Mouse (Mus musculus) hindbrain, embryonic 13.5 days (tissue): Measurements from ENCODE around the gene Rcan1. TPM values are rescaled to one million over a fixed set of nuclear protein-coding genes. Genes with fewer than 3 reads are reported as not detected.

ENCODE experiments used
- ATAC-seq: fragments of 200-750 bp; cut with Nextera tagmentation; 2 replicates; pipeline ENCODE4 v1.8.0; 2017; ENCODE audit warnings: moderate TSS enrichment; ENCODE audit not compliant: low FRiP score
- H3K27ac ChIP-seq: fragments of 300-500 bp; sonication (generic); 2 replicates; pipeline ENCODE4 v1.5.1; 2015; ENCODE audit warnings: inconsistent platforms, mild to moderate bottlenecking, moderate library complexity
- H3K27me3 ChIP-seq: fragments of 300-500 bp; sonication (generic); 2 replicates; pipeline ENCODE4 v1.6.1; 2015; ENCODE audit warnings: mild to moderate bottlenecking, inconsistent platforms
- H3K36me3 ChIP-seq: fragments of 300-500 bp; sonication (generic); 2 replicates; pipeline ENCODE4 v1.6.1; 2015; ENCODE audit warnings: mild to moderate bottlenecking, inconsistent platforms
- H3K4me1 ChIP-seq: fragments of 300-500 bp; sonication (generic); replicated peaks from 2 replicates; pipeline ENCODE4 v1.6.1; 2015; ENCODE audit warnings: inconsistent platforms
- H3K4me2 ChIP-seq: fragments of 300-500 bp; sonication (generic); 2 replicates; pipeline ENCODE4 v1.6.1; 2015; ENCODE audit warnings: inconsistent platforms, mild to moderate bottlenecking, moderate library complexity
- H3K4me3 ChIP-seq: fragments of 300-500 bp; sonication (generic); 2 replicates; pipeline ENCODE4 v1.5.1; 2015; ENCODE audit warnings: mild to moderate bottlenecking, inconsistent platforms
- H3K9ac ChIP-seq: fragments of 300-500 bp; sonication (generic); 2 replicates; pipeline ENCODE4 v1.6.1; 2015; ENCODE audit warnings: mild to moderate bottlenecking, inconsistent platforms
- H3K9me3 ChIP-seq: fragments of 300-500 bp; sonication (generic); 2 replicates; pipeline ENCODE4 v1.6.1; 2016; ENCODE audit warnings: inconsistent platforms
- WGBS: fragments of 180-500 bp; shearing (Covaris S2); methylation state at CpG from one replicate; pipeline ENCODE4 v1.1.7; 2015; 5-methylcytosine and 5-hydroxymethylcytosine counted together
- polyA plus RNA-seq: library from polyadenylated mRNA; unstranded; fragments of >200 nt; fragmentation: Nextera tagmentation; extraction: Ambion mirVana; gene quantifications from 2 replicates; pipeline ENCODE4 v1.2.1, GENCODE M21; 2015

The Rcan1 gene
- polyA plus RNA-seq, 1 experiment from 2014 or later, result 56.5 TPM

- Histone ChIP-seq H3K4me3 (no peak overlapping the region), H3K36me3 (peaks cover 15% of the 10 kb centered on the region; the same call in 1 of the 2 replicates), H3K27me3 (no peaks in the 10 kb centered on the region), H3K9ac (no peak overlapping the region), H3K27ac (no peak overlapping the region), H3K9me3 (no peaks in the 10 kb centered on the region), H3K4me2 (no peak overlapping the region), H3K4me1 (peaks cover 27% of the 10 kb centered on the region)
- no peak for ATAC-seq
- WGBS, result 95% methylated on average over 14 of the region's 14 CpGs
Measured at GRCm38 (mm10) chr16:92449080-92449479, 21.6 kb downstream of the Rcan1 start.

- Histone ChIP-seq H3K9ac (no peak overlapping the region), H3K36me3 (0 out of 2 replicates have a peak, but pooled peaks cover 7% of the 10 kb centered on the region), H3K27ac (no peak overlapping the region), H3K4me3 (no peak overlapping the region), H3K4me1 (peaks cover 38% of the 10 kb centered on the region), H3K9me3 (no peaks in the 10 kb centered on the region), H3K27me3 (no peaks in the 10 kb centered on the region), H3K4me2 (no peak overlapping the region)
- WGBS, result 67% methylated on average over 10 of the region's 10 CpGs
- no peak for ATAC-seq
Measured at GRCm38 (mm10) chr16:92445377-92445776, 25.3 kb downstream of the Rcan1 start.

- H3K9me3 ChIP-seq, result no peaks in the 10 kb centered on the region
- WGBS, result 70% methylated on average over 13 of the region's 13 CpGs
- H3K4me2 ChIP-seq, result no peak overlapping the region
- H3K4me1 ChIP-seq, result peaks cover 41% of the 10 kb centered on the region
- H3K27ac ChIP-seq, result no peak overlapping the region
- 0 out of 2 replicates have a peak, but pooled peaks cover 1% of the 10 kb centered on the region for H3K36me3 ChIP-seq
- no peak overlapping the region for H3K9ac ChIP-seq
- H3K4me3 ChIP-seq, result no peak overlapping the region
- ATAC-seq, result no peak
- no peaks in the 10 kb centered on the region for H3K27me3 ChIP-seq
Measured at GRCm38 (mm10) chr16:92443644-92444113, 27.0 kb downstream of the Rcan1 start.

DNA sequence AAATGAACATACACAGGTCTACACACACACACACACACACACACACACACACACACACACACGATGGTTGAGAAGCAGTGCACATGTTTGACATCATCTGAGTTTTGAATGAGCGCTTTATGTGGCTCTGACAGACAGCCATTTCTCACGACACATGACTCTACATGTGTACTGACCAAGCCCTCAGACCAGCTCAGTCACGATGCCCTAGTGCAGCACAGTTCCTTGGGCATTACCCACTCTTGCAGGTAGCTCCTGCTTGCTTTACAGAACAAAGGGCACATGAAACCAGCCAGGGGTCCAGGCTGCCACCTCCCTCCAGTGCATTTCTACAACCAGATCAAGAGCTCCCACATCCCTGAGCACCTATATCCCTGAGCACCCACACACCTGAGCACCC is 27.7 kb downstream of the Rcan1 start:
- H3K4me2 ChIP-seq, result no peak overlapping the region
- ATAC-seq, result no peak
- no peak overlapping the region for H3K27ac ChIP-seq
- H3K27me3 ChIP-seq, result no peaks in the 10 kb centered on the region
- no peak overlapping the region for H3K9ac ChIP-seq
- no peaks in the 10 kb centered on the region for H3K36me3 ChIP-seq
- H3K4me3 ChIP-seq, result no peak overlapping the region
- WGBS, result 89% methylated on average over 4 of the region's 4 CpGs
- H3K9me3 ChIP-seq, result no peaks in the 10 kb centered on the region
- peaks cover 45% of the 10 kb centered on the region for H3K4me1 ChIP-seq

DNA sequence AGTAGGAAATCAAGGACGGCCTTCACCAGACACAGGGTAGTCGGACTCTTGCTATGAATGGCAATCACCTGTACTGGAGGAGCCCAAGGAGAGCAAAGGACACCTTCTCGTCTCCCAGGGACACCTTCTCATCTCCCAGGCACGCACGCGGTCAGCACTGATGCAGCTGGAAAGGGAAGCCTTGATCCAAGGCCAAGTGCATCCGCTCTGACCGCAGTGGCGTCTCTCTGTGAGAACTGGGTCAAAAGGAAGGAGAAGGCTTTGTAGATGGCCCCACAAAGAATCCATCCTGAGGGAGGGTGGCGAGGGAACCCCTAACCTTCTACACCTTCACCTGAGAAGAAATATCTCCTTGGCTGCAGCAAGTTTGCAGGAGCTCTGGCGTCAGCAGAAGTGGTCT is 28.5 kb downstream of the Rcan1 start:
- no peaks in the 10 kb centered on the region for H3K9me3 ChIP-seq
- no peak for ATAC-seq
- H3K4me2 ChIP-seq, result no peak overlapping the region
- WGBS, result 88% methylated on average over 11 of the region's 11 CpGs
- no peak overlapping the region for H3K4me3 ChIP-seq
- H3K36me3 ChIP-seq, result no peaks in the 10 kb centered on the region
- H3K27me3 ChIP-seq, result no peaks in the 10 kb centered on the region
- no peak overlapping the region for H3K27ac ChIP-seq
- no peak overlapping the region for H3K9ac ChIP-seq
- peaks cover 49% of the 10 kb centered on the region for H3K4me1 ChIP-seq

DNA sequence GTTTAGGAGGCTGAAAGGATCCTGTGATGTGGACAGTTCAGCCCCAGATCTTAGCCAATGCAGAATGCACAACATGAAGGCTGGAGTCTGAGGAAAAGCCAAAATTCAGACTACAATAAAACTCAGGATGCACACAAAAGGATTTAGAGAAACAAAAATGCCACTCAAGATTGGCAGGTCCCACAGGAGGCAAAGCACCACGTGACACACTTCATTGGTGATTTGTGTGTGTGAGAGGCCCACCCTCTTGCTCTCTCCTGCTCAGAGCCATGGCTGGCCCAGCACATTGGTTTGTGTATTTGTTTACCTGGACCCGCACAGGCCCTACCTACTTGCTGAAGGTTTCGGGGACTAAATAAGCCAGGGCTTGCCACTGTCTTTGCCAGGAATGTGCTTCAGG is 29.5 kb downstream of the Rcan1 start:
- no peak overlapping the region for H3K4me3 ChIP-seq
- no peaks in the 10 kb centered on the region for H3K27me3 ChIP-seq
- H3K9me3 ChIP-seq, result no peaks in the 10 kb centered on the region
- WGBS, result 68% methylated on average over 3 of the region's 3 CpGs
- ATAC-seq, result no peak
- H3K4me1 ChIP-seq, result peaks cover 49% of the 10 kb centered on the region
- no peak overlapping the region for H3K9ac ChIP-seq
- H3K36me3 ChIP-seq, result no peaks in the 10 kb centered on the region
- H3K4me2 ChIP-seq, result no peak overlapping the region
- no peak overlapping the region for H3K27ac ChIP-seq

- H3K4me2 ChIP-seq, result no peak overlapping the region
- no peaks in the 10 kb centered on the region for H3K36me3 ChIP-seq
- no peaks in the 10 kb centered on the region for H3K9me3 ChIP-seq
- 0 out of 2 replicates have a peak overlapping the region, but pooled peaks have one; percentile 30 for H3K27ac ChIP-seq
- 78% methylated on average over 8 of the region's 8 CpGs for WGBS
- no peak for ATAC-seq
- no peak overlapping the region for H3K9ac ChIP-seq
- H3K4me3 ChIP-seq, result no peak overlapping the region
- H3K4me1 ChIP-seq, result peaks cover 53% of the 10 kb centered on the region
- H3K27me3 ChIP-seq, result no peaks in the 10 kb centered on the region
Measured at GRCm38 (mm10) chr16:92440229-92440628, 30.4 kb downstream of the Rcan1 start.

GRCm38 (mm10) chr16:92439775-92440174 is 30.9 kb downstream of the Rcan1 start:
- 69% methylated on average over 2 of the region's 2 CpGs for WGBS
- Histone ChIP-seq H3K27me3 (no peaks in the 10 kb centered on the region), H3K4me2 (no peak overlapping the region), H3K4me3 (no peak overlapping the region), H3K36me3 (no peaks in the 10 kb centered on the region), H3K4me1 (peaks cover 49% of the 10 kb centered on the region), H3K9ac (no peak overlapping the region), H3K27ac (no peak overlapping the region), H3K9me3 (no peaks in the 10 kb centered on the region)
- no peak for ATAC-seq

DNA sequence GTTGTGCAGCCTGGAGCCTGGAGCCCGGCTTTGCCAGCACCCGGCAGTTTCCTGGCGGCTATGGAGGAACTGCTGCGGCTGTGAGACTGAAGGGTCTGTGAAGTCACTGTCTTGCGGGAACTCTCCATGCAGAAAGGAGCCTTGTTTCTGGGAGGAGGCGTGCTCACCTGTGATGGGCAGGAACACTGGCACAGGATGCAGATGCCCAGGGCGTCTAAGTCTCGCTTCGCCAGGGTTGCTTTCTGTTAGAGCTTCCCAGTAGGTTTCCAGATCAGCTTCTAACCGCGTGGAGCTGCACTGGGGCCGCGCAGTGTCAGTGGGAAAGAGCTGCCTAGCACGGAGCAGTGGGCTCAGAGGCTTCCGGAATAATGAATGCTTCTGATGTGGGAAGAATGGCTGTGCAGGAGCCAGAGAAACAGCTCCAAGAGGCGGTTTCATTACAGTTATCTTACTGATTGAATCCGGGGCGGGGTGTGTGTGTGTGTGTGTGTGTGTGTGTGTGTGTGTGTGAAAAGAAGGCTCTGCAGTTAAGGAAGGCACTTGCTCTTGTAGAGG is 35.2 kb downstream of the Rcan1 start:
- Histone ChIP-seq H3K9ac (no peak overlapping the region), H3K9me3 (no peaks in the 10 kb centered on the region), H3K4me2 (no peak overlapping the region), H3K4me1 (peaks cover 21% of the 10 kb centered on the region), H3K4me3 (no peak overlapping the region), H3K27me3 (no peaks in the 10 kb centered on the region), H3K27ac (no peak overlapping the region), H3K36me3 (peaks cover 17% of the 10 kb centered on the region)
- no peak for ATAC-seq
- 83% methylated on average over 18 of the region's 18 CpGs for WGBS

GRCm38 (mm10) chr16:92433176-92433575 is 37.5 kb downstream of the Rcan1 start:
- WGBS, result 96% methylated on average over 3 of the region's 3 CpGs
- no peak overlapping the region for H3K4me3 ChIP-seq
- H3K9me3 ChIP-seq, result no peaks in the 10 kb centered on the region
- H3K4me1 ChIP-seq, result peaks cover 21% of the 10 kb centered on the region
- no peaks in the 10 kb centered on the region for H3K27me3 ChIP-seq
- H3K36me3 ChIP-seq, result peaks cover 17% of the 10 kb centered on the region
- no peak for ATAC-seq
- H3K9ac ChIP-seq, result no peak overlapping the region
- no peak overlapping the region for H3K4me2 ChIP-seq
- H3K27ac ChIP-seq, result no peak overlapping the region

DNA sequence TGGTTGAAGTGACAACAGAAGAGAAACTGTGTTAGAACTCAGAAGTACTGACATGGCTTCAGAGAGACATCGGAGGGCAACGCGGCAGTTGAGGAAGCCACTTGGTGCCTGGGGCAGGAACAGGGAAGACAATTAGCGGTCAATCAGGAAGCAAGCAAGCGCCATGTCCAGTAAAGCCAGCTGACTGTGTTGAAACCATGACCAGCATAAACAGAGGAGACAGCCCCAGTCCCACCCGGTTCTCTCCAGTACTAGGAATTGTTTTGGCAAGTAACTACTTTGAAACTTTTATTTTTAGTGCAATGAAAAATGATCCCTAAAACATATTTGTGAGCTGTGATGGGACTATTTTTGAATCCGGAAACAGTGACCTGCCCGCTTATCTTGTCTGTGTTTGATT is 39.9 kb downstream of the Rcan1 start:
- Histone ChIP-seq H3K27me3 (no peaks in the 10 kb centered on the region), H3K4me3 (no peak overlapping the region), H3K4me2 (no peak overlapping the region), H3K36me3 (peaks cover 17% of the 10 kb centered on the region), H3K4me1 (peaks cover 39% of the 10 kb centered on the region), H3K9ac (no peak overlapping the region), H3K27ac (no peak overlapping the region), H3K9me3 (no peaks in the 10 kb centered on the region)
- WGBS, result 93% methylated on average over 8 of the region's 8 CpGs
- ATAC-seq, result no peak

GRCm38 (mm10) chr16:92428197-92428950 is 42.3 kb downstream of the Rcan1 start:
- Histone ChIP-seq H3K36me3 (peaks cover 17% of the 10 kb centered on the region), H3K27ac (peak overlapping the region; percentile 23; the same call in 1 of the 2 replicates), H3K9ac (no peak overlapping the region), H3K4me3 (no peak overlapping the region), H3K4me2 (no peak overlapping the region), H3K4me1 (peaks cover 39% of the 10 kb centered on the region), H3K27me3 (no peaks in the 10 kb centered on the region), H3K9me3 (no peaks in the 10 kb centered on the region)
- no peak for ATAC-seq
- 61% methylated on average over 19 of the region's 19 CpGs for WGBS

DNA sequence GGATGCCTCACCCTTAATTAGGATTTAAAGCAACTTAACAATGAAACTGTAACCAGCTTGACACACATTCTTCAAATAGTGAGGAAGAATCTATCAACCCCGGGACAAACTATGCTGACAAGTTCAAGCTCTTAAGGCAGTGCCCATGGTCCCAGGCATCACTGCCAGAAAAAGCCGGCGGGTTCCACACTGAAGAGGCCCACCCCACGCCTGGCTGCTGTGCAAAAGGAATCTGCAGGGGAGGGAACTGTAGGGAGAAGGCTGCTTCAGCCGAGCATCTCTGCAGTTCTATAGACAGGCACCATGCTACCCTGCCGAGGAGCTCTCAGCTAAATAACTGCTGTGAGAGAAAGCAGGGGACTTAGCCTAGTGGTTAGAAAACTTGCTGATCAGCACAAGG is 44.0 kb downstream of the Rcan1 start:
- no peak overlapping the region for H3K9ac ChIP-seq
- WGBS, result 30% methylated on average over 6 of the region's 6 CpGs
- H3K4me3 ChIP-seq, result no peak overlapping the region
- no peaks in the 10 kb centered on the region for H3K27me3 ChIP-seq
- H3K4me2 ChIP-seq, result no peak overlapping the region
- H3K27ac ChIP-seq, result no peak overlapping the region
- no peak for ATAC-seq
- H3K4me1 ChIP-seq, result peaks cover 47% of the 10 kb centered on the region
- H3K9me3 ChIP-seq, result no peaks in the 10 kb centered on the region
- peaks cover 6% of the 10 kb centered on the region for H3K36me3 ChIP-seq
